Mouse (Mus musculus) mature B cell (primary cell): Measurements from ENCODE around the gene Fbxw7.

Experiments used
- in situ Hi-C: fragments of 300-500 bp; cut with MboI; formaldehyde crosslinking; loops from 2 replicates; pipeline ENCODE4 v1.14.3; 2019

The Fbxw7 gene

DNA sequence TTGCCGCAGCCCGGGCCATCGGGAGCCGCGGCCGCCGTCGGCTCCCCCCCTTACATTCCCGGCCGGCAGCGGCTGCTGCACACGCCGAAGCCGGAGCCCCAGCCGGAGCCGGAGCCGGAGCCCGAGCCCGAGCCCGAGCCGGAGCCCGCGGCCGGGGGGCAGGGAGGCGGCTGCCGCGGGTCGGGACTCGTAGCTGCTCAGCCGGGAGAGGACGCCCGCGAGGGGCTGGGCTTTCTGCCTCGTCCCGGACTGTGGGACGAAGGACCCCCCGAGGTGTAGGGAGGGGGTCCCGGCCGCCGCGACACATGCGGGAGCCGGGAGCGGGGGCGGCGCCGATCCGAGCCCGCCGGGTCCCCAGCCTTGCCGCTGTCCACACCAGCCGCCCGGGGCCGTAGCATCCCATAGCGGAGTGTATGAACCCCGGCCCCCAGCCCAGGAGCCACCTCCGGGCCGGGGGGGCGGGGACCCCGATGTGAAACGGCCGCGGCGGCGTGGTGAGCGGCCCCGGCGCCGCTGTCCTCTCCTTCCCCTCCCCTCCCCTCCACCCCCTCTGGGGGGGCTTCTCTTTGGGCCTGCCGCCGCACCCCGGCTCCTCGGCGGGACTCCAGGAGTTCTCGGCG lies at the start of gene Fbxw7:
Fbxw7 (plus strand) TSS at position 507 of the 620 bp plus-strand sequence.
- in situ Hi-C loops, result no loop called here

DNA sequence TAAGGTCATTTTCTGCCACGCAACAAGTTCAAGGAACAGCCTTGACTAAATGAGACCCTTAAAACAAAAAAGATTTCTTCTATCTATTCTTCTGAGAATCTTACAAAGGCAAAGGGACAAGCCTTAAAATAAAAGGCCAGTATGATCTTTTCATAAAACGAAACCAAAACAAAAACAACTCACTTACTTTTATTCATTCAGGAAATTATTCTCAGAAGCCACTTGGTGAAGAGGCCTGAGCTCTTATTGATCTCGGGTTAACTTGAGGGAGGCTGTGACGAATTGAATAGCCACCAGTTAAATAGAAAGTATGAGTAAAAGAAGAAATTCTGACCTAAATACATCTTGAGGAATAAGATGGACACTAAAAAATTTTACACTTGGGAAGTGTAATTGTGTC lies 46.1 kb upstream of the Fbxw7 start:
- in situ Hi-C loops, result no loop called here

DNA sequence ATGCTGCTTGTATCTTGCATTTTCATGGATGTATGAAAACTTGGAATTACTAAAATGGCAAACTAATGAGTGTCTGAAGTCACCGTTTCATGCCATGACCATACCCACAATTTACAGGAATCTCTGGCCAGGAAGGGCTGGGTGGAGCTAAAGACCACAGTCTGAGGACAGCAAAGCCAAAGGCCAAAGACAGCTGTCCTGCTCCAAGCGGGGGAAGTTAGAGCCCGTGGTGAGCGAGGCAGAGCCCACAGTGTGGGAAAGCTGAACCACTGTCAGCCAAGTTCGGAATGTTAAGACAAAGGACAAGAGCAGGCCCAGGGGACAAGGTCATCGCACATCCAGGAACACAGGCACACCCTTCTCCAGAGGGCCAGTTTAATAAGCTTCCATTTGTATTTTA lies 45.7 kb upstream of the Fbxw7 start:
- in situ Hi-C loops, result no loop called here

- in situ Hi-C loops, result no loop called here
Measured at GRCm38 (mm10) chr3:84770518-84770917, 44.5 kb upstream of the Fbxw7 start.

- in situ Hi-C loops, result no loop called here
Measured at GRCm38 (mm10) chr3:84771980-84772379, 43.1 kb upstream of the Fbxw7 start.

DNA sequence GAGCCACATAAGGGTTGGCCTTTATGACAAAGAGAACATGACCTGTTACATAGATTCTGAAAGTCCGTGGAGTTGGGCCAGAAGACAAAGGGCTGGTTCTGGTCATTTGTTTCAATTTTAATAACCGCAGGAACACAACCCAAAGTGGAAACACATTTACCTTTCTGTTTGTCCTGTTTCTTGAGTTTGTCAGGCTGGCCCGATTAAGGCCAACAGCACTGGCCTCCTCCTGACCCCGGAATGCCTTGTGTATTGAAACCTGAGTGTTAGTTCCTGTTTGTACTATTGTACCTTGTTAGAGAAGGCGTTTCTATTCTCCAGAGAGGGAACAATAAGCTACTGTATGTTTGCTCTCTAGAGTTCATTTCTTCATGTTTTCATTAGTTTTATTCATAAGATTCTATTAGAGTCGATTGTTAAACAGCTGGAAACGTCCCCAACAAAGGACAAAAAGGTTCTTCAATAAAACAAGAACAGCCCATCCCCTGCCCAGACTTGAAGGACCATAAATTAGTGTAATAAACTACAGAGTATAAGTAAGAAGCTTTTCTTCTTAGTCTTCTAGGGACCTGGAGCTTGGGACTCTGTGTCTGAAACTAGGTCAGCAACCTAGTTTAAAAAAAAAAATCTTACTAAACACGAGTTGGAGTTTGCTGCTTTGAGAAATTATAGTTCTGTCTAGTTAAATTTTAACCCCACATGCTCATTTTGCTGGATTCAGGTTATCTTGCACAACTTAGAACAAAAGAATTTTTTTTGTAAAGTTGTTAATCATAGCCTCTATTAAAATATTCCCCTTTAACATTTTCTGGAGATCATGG lies 40.6 kb upstream of the Fbxw7 start:
- in situ Hi-C loops, result no loop called here

GRCm38 (mm10) chr3:84775067-84775423 lies 40.0 kb upstream of the Fbxw7 start:
- in situ Hi-C loops, result no loop called here

GRCm38 (mm10) chr3:84775577-84775976 lies 39.5 kb upstream of the Fbxw7 start:
- in situ Hi-C loops, result no loop called here

DNA sequence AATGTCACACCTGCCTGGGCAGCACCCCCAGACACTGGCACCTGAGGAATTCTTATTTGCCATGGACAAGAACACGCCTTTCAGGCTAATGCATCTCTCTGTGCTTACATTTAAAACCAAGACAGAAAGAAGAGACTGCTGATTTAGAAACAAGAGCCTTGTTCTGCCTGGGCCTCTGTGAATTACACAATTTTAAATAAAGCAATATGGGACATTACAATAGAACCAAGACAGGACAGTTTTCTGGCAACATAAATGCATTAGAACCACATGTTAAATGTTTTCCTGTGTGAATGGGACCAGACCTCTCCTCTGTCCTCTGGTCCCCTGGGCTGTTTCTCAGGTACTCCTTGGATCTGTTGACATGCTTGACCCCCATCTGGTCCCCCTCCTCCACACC lies 39.0 kb upstream of the Fbxw7 start:
- in situ Hi-C loops, result no loop called here

- in situ Hi-C loops, result no loop called here
Measured at GRCm38 (mm10) chr3:84787914-84788313, 27.2 kb upstream of the Fbxw7 start.

DNA sequence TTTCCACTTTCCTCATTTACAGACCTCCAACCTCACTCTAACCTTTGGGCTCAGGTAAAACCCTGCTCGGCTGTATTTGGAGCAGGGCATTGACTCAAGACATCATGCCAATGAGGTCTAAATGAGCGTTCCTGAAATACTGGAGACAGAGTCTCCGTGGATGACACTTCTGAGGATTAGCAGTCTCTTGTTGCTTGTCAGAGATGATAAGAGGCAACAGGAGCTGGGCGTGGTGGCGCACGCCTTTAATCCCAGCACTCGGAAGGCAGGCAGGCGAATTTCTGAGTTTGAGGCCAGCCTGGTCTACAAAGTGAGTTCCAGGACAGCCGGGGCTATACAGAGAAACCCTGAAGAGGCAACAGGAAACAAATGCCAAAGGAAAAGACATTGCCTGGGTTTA lies 11.0 kb upstream of the Fbxw7 start:
- in situ Hi-C loops, result no loop called here

DNA sequence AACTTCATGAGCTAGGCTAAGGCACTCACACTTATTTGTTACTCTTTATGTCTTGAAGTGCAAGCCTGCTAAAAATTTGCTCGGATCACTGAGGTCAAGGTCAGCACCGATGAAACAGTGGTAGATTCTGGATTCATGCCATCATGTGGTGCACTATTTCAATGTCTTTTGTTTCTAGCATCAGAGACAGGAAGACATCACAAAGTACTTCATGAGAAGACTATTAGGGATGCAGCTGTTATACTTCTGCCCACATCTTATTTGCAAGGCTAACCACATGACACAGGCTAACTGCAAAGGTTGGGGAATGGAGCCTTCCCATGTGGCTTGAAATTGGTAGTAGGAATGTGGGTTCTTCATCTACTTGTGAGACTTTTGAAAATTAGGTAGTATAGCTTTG lies 8.9 kb upstream of the Fbxw7 start:
- in situ Hi-C loops, result no loop called here

DNA sequence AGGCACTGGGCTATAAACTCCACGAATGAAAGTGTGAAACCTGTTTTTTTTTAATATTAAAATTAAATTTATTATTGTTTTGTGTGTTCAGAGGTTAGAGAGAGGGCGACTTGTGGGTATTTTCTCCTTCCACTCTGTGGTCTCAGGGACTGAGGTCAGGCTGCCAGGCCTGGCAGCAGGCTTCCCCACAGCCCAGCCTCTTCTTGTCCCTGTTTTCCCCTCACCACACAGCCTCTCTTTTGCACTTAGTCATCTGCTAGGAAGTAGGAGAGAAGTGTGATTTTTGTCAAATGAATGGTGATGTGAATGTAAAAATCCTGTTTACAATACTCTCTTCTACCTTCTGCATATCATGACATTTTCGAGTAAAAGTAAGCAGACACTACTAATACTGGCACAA lies 7.2 kb upstream of the Fbxw7 start:
- in situ Hi-C loops, result no loop called here

GRCm38 (mm10) chr3:84808906-84809305 lies 6.2 kb upstream of the Fbxw7 start:
- in situ Hi-C loops, result no loop called here

DNA sequence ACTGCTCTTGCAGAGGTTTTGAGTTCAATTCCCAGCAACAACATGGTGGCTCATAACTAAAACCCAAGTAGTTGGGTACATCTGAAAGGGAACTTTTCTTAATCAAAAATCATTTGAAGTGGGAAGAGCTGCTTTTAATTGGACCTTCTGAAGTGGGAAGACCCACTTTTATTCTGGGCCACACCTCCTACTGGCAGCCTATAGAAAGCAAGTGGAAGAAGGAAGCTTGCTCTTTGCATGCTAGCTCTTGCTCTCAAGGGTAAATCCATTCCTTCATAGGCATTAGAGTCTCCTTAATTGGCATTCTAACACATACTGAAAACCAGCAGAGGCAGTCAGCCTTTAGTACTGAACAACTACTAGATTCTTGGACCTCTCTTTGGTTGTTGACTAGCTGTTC lies 4.3 kb upstream of the Fbxw7 start:
- in situ Hi-C loops, result no loop called here

DNA sequence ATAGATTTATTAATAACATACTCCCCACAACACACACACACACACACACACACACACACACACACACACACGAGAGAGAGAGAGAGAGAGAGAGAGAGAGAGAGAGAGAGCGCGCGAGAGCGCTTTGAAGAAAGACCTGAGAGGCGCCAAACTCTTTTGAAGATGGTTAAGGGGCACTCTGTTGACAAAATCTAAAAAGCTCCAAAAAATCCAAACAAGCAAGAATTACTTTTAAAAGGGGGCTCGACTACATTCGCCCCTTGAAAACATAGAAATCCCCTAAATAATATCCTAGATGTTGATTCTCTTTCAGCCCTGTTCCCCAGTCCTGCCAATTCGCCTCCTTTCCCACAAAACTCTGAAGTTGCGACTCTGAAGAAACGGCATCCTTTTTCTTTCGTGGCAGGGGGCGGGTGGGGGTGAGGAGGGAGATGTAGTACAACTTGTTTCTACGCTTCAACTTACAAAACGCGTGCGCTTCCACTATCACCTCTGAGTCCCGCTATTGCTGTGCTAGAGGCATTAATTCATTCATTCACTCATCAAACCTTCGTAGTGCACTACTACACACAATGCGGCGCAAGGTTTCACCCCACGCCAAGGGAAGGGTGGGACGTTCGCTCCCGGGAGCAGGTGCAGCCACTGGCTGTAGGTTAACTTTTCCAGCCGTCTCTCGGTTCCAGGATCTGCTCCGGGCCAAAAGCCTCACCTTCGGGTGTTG lies 1.5 kb upstream of the Fbxw7 start:
- in situ Hi-C loops, result no loop called here

- in situ Hi-C loops, result no loop called here
Measured at GRCm38 (mm10) chr3:84814157-84814761, 809 bp upstream of the Fbxw7 start.

- in situ Hi-C loops, result no loop called here
Measured at GRCm38 (mm10) chr3:84815461-84815860, 393 bp downstream of the Fbxw7 start.

GRCm38 (mm10) chr3:84816951-84817350 lies 1.9 kb downstream of the Fbxw7 start:
- in situ Hi-C loops, result no loop called here

DNA sequence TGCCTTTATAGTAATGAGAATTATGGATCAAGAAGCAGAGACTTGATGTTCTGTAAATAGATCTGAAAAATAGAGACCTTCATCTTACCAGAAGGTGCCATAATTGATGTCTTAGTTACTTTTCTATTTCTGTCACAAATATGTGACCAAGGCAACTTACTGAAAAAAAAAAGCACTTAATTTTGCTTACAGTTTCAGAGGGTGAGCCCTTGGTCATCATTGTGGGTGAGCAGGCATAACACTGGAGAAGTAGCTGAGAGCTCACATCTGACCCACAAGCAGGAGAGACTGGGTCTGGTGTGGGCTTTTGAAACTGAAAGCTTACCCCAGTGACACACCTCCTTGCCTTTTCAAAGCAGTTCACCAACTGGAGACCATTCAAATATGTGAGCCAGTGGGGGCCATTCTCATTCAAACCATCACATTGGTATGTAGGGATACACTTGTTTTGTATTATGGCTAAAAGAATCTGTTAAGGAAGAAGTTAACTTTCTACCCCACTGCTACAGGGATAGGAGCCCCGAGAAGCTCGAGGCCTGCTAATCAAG lies 5.7 kb downstream of the Fbxw7 start:
- in situ Hi-C loops, result no loop called here

- in situ Hi-C loops, result loop anchor here (25.0 kb wide), 1 partner anchor 139 kb away; no protein-coding TSS in a partner anchor
Measured at GRCm38 (mm10) chr3:84825990-84826389, 10.9 kb downstream of the Fbxw7 start.

DNA sequence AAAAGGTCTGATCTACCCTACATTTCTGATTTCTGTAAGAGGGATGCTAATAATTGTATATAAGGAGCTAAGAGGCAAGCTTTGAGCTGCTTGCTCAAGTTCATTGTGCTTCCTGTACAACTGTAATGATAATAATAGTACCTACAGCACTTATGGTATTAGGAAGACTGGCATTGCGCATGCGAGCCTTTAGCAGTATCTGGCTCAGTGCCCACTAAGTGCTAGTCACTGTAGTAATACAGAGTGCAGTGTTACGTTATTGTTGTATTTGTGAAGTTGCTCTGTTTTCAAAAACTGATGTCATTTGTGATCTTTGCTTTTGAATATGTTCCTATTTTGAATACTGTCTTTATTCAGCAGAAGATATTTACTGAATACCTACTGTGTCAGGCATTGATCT lies 11.3 kb downstream of the Fbxw7 start:
- in situ Hi-C loops, result loop anchor here (25.0 kb wide), 1 partner anchor 139 kb away; no protein-coding TSS in a partner anchor
